ENCODE assay signal across 8 mouse cellular contexts in genomic region chr17:30635367-30635766, GRCm38 (mm10). TPM values are rescaled to one million over a fixed set of nuclear protein-coding genes. Genes with fewer than 3 reads are reported as not detected.
DNase-seq lines count a peak whose midpoint lies in the region; ATAC-seq lines count a peak whose summit lies in the region.

No protein-coding gene starts in this region.

- 38% methylated on average over 15 of the region's 17 CpGs for WGBS in kidney, embryonic 16.5 days
- 16% methylated on average over 17 of the region's 17 CpGs for WGBS in hindbrain, embryonic 12.5 days

- no peak overlapping the region for H3K27ac ChIP-seq in kidney, embryonic 16.5 days (ENCODE audit: low read length)
- H3K27ac ChIP-seq in hindbrain, embryonic 12.5 days: no peak overlapping the region

- peak overlapping the region; percentile 15; the same call in 1 of the 2 replicates for H3K4me3 ChIP-seq in kidney, embryonic 16.5 days (ENCODE audit: low read length)
- H3K4me3 ChIP-seq in hindbrain, embryonic 12.5 days: peak overlapping the region; percentile 9; the same call in 1 of the 2 replicates

- no peaks in the 10 kb centered on the region for H3K27me3 ChIP-seq in kidney, embryonic 16.5 days (ENCODE audit: insufficient read depth, low read length)
- no peaks in the 10 kb centered on the region for H3K27me3 ChIP-seq in hindbrain, embryonic 12.5 days

- no peak for ATAC-seq in kidney, embryonic 16.5 days (ENCODE audit: low FRiP score, low TSS enrichment)
- ATAC-seq in hindbrain, embryonic 12.5 days (ENCODE audit: low FRiP score): no peak

- H3K9ac ChIP-seq in kidney, embryonic 16.5 days (replicated peaks; ENCODE audit: low read length): no peak overlapping the region
- no peak overlapping the region for H3K9ac ChIP-seq in hindbrain, embryonic 12.5 days

- DNase-seq in kidney, adult 8-10 months: no peak
- DNase-seq in embryo, embryonic 10.5 days (ENCODE audit: low spot score): peak; percentile 68
- DNase-seq in lung, postnatal 36 days: peak; percentile 36
- no peak for DNase-seq in layer of hippocampus, postnatal 25 days (ENCODE audit: extremely low spot score in 1 of 2, low spot score in 1 of 2)
- no peak for DNase-seq in layer of hippocampus, adult 9-10 months (ENCODE audit: low spot score)
- DNase-seq in layer of hippocampus, adult 9-11 months: no peak

- peak overlapping the region; percentile 31 for H3K4me2 ChIP-seq in kidney, embryonic 16.5 days (replicated peaks; ENCODE audit: low read depth, low read length)
- H3K4me2 ChIP-seq in hindbrain, embryonic 12.5 days (replicated peaks): peak overlapping the region; percentile 36

- no peaks in the 10 kb centered on the region for H3K9me3 ChIP-seq in kidney, embryonic 16.5 days (ENCODE audit: low read length)
- H3K9me3 ChIP-seq in hindbrain, embryonic 12.5 days (replicated peaks): no peaks in the 10 kb centered on the region

- H3K4me1 ChIP-seq in kidney, embryonic 16.5 days (ENCODE audit: insufficient read depth, low read length): no peaks in the 10 kb centered on the region
- peaks cover 2% of the 10 kb centered on the region; the same call in 1 of the 2 replicates for H3K4me1 ChIP-seq in hindbrain, embryonic 12.5 days

- no peaks in the 10 kb centered on the region for H3K36me3 ChIP-seq in kidney, embryonic 16.5 days (ENCODE audit: insufficient read depth, low read length)
- no peaks in the 10 kb centered on the region for H3K36me3 ChIP-seq in hindbrain, embryonic 12.5 days

RNA-seq across cellular contexts. Expression of gene Glo1, which starts 8.7 kb away (rescaled TPM):
- 216 and 222 TPM in 2 replicates for polyA plus RNA-seq in kidney, embryonic 16.5 days (2015; fragmentation: Nextera tagmentation; extraction: Ambion mirVana)
- 186 and 189 TPM in 2 replicates for polyA plus RNA-seq in hindbrain, embryonic 12.5 days (2016; fragmentation: Nextera tagmentation; extraction: Ambion mirVana)
- 100 to 1,000 TPM; 179 to 204 TPM for total RNA-seq in layer of hippocampus, postnatal 25 days (2021)

RNA-seq across cellular contexts. Expression of gene Dnah8, which starts 11.2 kb away (rescaled TPM):
- polyA plus RNA-seq in kidney, embryonic 16.5 days (2015; fragmentation: Nextera tagmentation; extraction: Ambion mirVana): 0.82 and 1.2 TPM in 2 replicates
- polyA plus RNA-seq in hindbrain, embryonic 12.5 days (2016; fragmentation: Nextera tagmentation; extraction: Ambion mirVana): 0.64 and 0.97 TPM in 2 replicates
- total RNA-seq in layer of hippocampus, postnatal 25 days (2021): 1 to 10 TPM; 1.6 to 2.4 TPM

RNA-seq across cellular contexts. Expression of gene Btbd9, which starts 59.1 kb away (rescaled TPM):
- 58.0 and 58.3 TPM in 2 replicates for polyA plus RNA-seq in kidney, embryonic 16.5 days (2015; fragmentation: Nextera tagmentation; extraction: Ambion mirVana)
- polyA plus RNA-seq in hindbrain, embryonic 12.5 days (2016; fragmentation: Nextera tagmentation; extraction: Ambion mirVana): 100 and 106 TPM in 2 replicates
- total RNA-seq in layer of hippocampus, postnatal 25 days (2021): 100 to 1,000 TPM; 138 to 162 TPM

Comparison
In these comparisons a context has a peak if more than half of its experiments do, and no peak if none do; other contexts are left out.
1. DNase-seq: peak in embryo, embryonic 10.5 days (single experiment) and lung, postnatal 36 days (single experiment); none in kidney, adult 8-10 months (0 of 2), layer of hippocampus, postnatal 25 days (0 of 2), layer of hippocampus, adult 9-10 months (single experiment) and layer of hippocampus, adult 9-11 months (single experiment).